Mouse (Mus musculus) lung, embryonic 14.5 days (tissue): ENCODE measurements around the gene Rpl3. TPM values are rescaled to one million over a fixed set of nuclear protein-coding genes. Genes with fewer than 3 reads are reported as not detected.

Experiments used
- ATAC-seq: fragments of 200-750 bp; cut with Nextera tagmentation; 2 replicates; pipeline ENCODE4 v1.8.0; 2017; ENCODE audit warnings: mild to moderate bottlenecking, moderate TSS enrichment, moderate library complexity; ENCODE audit not compliant: insufficient read depth
- DNase-seq: peaks from one replicate; pipeline ENCODE4 v3.0.0-alpha.2; 2015
- H3K27ac ChIP-seq: fragments of 300-500 bp; sonication (generic); 2 replicates; pipeline ENCODE4 v1.5.1; 2014; ENCODE audit warnings: low read depth, mild to moderate bottlenecking, moderate library complexity
- H3K27me3 ChIP-seq: fragments of 300-500 bp; sonication (generic); 2 replicates; pipeline ENCODE4 v1.6.1; 2014; ENCODE audit warnings: low read length, control low read depth; ENCODE audit not compliant: insufficient read depth
- H3K36me3 ChIP-seq: fragments of 300-500 bp; sonication (generic); 2 replicates; pipeline ENCODE4 v1.6.1; 2014; ENCODE audit warnings: control low read depth; ENCODE audit not compliant: insufficient read depth
- H3K4me1 ChIP-seq: fragments of 300-500 bp; sonication (generic); 2 replicates; pipeline ENCODE4 v1.6.1; 2014; ENCODE audit warnings: antibody characterized with exemption, control low read depth; ENCODE audit not compliant: insufficient read depth
- H3K4me2 ChIP-seq: fragments of 300-500 bp; sonication (generic); 2 replicates; pipeline ENCODE4 v1.6.1; 2014; ENCODE audit warnings: mild to moderate bottlenecking
- H3K4me3 ChIP-seq: fragments of 300-500 bp; sonication (generic); 2 replicates; pipeline ENCODE4 v1.5.1; 2014; ENCODE audit warnings: low read depth, low read length
- H3K9ac ChIP-seq: fragments of 300-500 bp; sonication (generic); 2 replicates; pipeline ENCODE4 v1.6.1; 2014
- H3K9me3 ChIP-seq: fragments of 300-500 bp; sonication (generic); 2 replicates; pipeline ENCODE4 v1.6.1; 2016; ENCODE audit warnings: low read depth, low read length, control low read depth
- CTCF ChIP-seq: IDR thresholded peaks from 2 replicates; pipeline ENCODE4 v1.5.1; 2016; ENCODE audit warnings: antibody characterized with exemption, low read depth
- WGBS: fragments of 180-500 bp; shearing (Covaris S2); extraction: QIAGEN DNeasy Blood & Tissue Kit; methylation state at CpG from one replicate; pipeline ENCODE4 v1.1.7; 2014; 5-methylcytosine and 5-hydroxymethylcytosine counted together
- polyA plus RNA-seq: library from polyadenylated mRNA; unstranded; fragments of >200 nt; fragmentation: Nextera tagmentation; extraction: Ambion mirVana; gene quantifications from 2 replicates; pipeline ENCODE4 v1.2.1, GENCODE M21; 2014

Gene Rpl3
- polyA plus RNA-seq, 1 experiment from 2014 or later, result 1,315 TPM

GRCm38 (mm10) chr15:80133682-80134449 is 42.2 kb upstream of the Rpl3 start:
- Histone ChIP-seq H3K4me3 (peak overlapping the region; percentile 73), H3K9ac (peak overlapping the region; percentile 84), H3K27ac (peak overlapping the region; percentile 99), H3K27me3 (no peaks in the 10 kb centered on the region), H3K9me3 (no peaks in the 10 kb centered on the region), H3K4me1 (peaks cover 5% of the 10 kb centered on the region; the same call in 1 of the 2 replicates), H3K4me2 (peak overlapping the region; percentile 73), H3K36me3 (0 out of 2 replicates have a peak, but pooled peaks cover 7% of the 10 kb centered on the region)
- DNase-seq, result peak; percentile 46
- no peak for TF ChIP-seq CTCF
- 9% methylated on average over 14 of the region's 14 CpGs for WGBS
- ATAC-seq, result peak; percentile 3; the same call in 1 of the 2 replicates

GRCm38 (mm10) chr15:80132993-80133586 is 41.4 kb upstream of the Rpl3 start, which contains the start of gene Tab1:
Tab1 (plus strand) TSS chr15:80133127.
- H3K27me3 ChIP-seq, result no peaks in the 10 kb centered on the region
- peak within 1 kb of the TSS; percentile 84 for H3K9ac ChIP-seq
- peaks cover 5% of the 10 kb centered on the region; the same call in 1 of the 2 replicates for H3K4me1 ChIP-seq
- peak within 1 kb of the TSS; percentile 73 for H3K4me3 ChIP-seq
- peak within 1 kb of the TSS; percentile 99 for H3K27ac ChIP-seq
- peak within 1 kb of the TSS; percentile 73 for H3K4me2 ChIP-seq
- no peaks in the 10 kb centered on the region for H3K9me3 ChIP-seq
- TF ChIP-seq CTCF, result peak; percentile 77
- 0 out of 2 replicates have a peak, but pooled peaks cover 7% of the 10 kb centered on the region for H3K36me3 ChIP-seq
- whole genome bisulfite sequencing, result under 1% methylated on average over 59 of the region's 59 CpGs
- ATAC-seq (peak; percentile 96), DNase-seq (peak; percentile 97)

GRCm38 (mm10) chr15:80132452-80132851 is 40.8 kb upstream of the Rpl3 start:
- Histone ChIP-seq H3K27me3 (no peaks in the 10 kb centered on the region), H3K4me1 (peaks cover 5% of the 10 kb centered on the region; the same call in 1 of the 2 replicates), H3K36me3 (0 out of 2 replicates have a peak, but pooled peaks cover 7% of the 10 kb centered on the region), H3K9me3 (no peaks in the 10 kb centered on the region), H3K27ac (peak overlapping the region; percentile 99), H3K4me3 (peak overlapping the region; percentile 73), H3K4me2 (peak overlapping the region; percentile 73), H3K9ac (peak overlapping the region; percentile 84; the same call in 1 of the 2 replicates)
- ATAC-seq (no peak), DNase-seq (peak; percentile 21)
- TF ChIP-seq CTCF, result no peak
- 79% methylated on average over 9 of the region's 9 CpGs for WGBS

- TF ChIP-seq CTCF, result no peak
- Histone ChIP-seq H3K4me1 (peaks cover 5% of the 10 kb centered on the region; the same call in 1 of the 2 replicates), H3K27ac (no peak overlapping the region), H3K27me3 (no peaks in the 10 kb centered on the region), H3K36me3 (0 out of 2 replicates have a peak, but pooled peaks cover under 1% of the 10 kb centered on the region), H3K9me3 (no peaks in the 10 kb centered on the region), H3K4me2 (no peak overlapping the region), H3K9ac (no peak overlapping the region), H3K4me3 (no peak overlapping the region)
- ATAC-seq (no peak), DNase-seq (no peak)
- WGBS, result 73% methylated on average over 6 of the region's 6 CpGs
Observed at GRCm38 (mm10) chr15:80131421-80131820, 39.8 kb upstream of the Rpl3 start.

- Histone ChIP-seq H3K27ac (no peak overlapping the region), H3K27me3 (no peaks in the 10 kb centered on the region), H3K9me3 (no peaks in the 10 kb centered on the region), H3K4me1 (peaks cover 5% of the 10 kb centered on the region; the same call in 1 of the 2 replicates), H3K9ac (no peak overlapping the region; the same call in 1 of the 2 replicates), H3K36me3 (no peaks in the 10 kb centered on the region), H3K4me2 (no peak overlapping the region), H3K4me3 (no peak overlapping the region)
- 64% methylated on average over 5 of the region's 5 CpGs for WGBS
- ATAC-seq, result no peak
- no peak for DNase-seq
- TF ChIP-seq CTCF, result no peak
Observed at GRCm38 (mm10) chr15:80130689-80131088, 39.0 kb upstream of the Rpl3 start.

- Histone ChIP-seq H3K4me2 (no peak overlapping the region), H3K9ac (no peak overlapping the region), H3K4me3 (no peak overlapping the region), H3K36me3 (no peaks in the 10 kb centered on the region), H3K27me3 (no peaks in the 10 kb centered on the region), H3K9me3 (no peaks in the 10 kb centered on the region), H3K4me1 (peaks cover 5% of the 10 kb centered on the region; the same call in 1 of the 2 replicates), H3K27ac (no peak overlapping the region)
- DNase-seq (no peak), ATAC-seq (no peak)
- no peak for TF ChIP-seq CTCF
- WGBS, result 88% methylated on average over 6 of the region's 6 CpGs
Observed at GRCm38 (mm10) chr15:80129982-80130381, 38.3 kb upstream of the Rpl3 start.

GRCm38 (mm10) chr15:80127191-80127590 is 35.5 kb upstream of the Rpl3 start:
- no peak for ATAC-seq
- Histone ChIP-seq H3K27me3 (no peaks in the 10 kb centered on the region), H3K27ac (no peak overlapping the region), H3K4me3 (no peak overlapping the region), H3K4me1 (no peaks in the 10 kb centered on the region), H3K9me3 (no peaks in the 10 kb centered on the region), H3K9ac (no peak overlapping the region), H3K36me3 (no peaks in the 10 kb centered on the region), H3K4me2 (no peak overlapping the region)
- peak; percentile 37 for DNase-seq
- TF ChIP-seq CTCF, result peak; percentile 30; the same call in 1 of the 2 replicates
- WGBS, result 42% methylated on average over 1 of the region's 1 CpGs
